Mouse (Mus musculus) ES-E14 (cell line): Measurements from ENCODE around the gene Cyp19a1.

Source experiments
- CHD2 ChIP-seq: IDR thresholded peaks from 2 replicates; pipeline ENCODE4 v1.6.1; 2014; ENCODE audit warnings: mild to moderate bottlenecking, low read depth, low read length, inconsistent platforms
- HCFC1 ChIP-seq: IDR thresholded peaks from 2 replicates; pipeline ENCODE4 v1.6.1; 2012; ENCODE audit warnings: low read length, inconsistent platforms, borderline replicate concordance; ENCODE audit not compliant: insufficient read depth
- MAFK ChIP-seq: IDR thresholded peaks from 2 replicates; pipeline ENCODE4 v1.6.1; 2014; ENCODE audit warnings: mild to moderate bottlenecking, low read depth, low read length, inconsistent platforms; ENCODE audit not compliant: insufficient read depth

- TF ChIP-seq HCFC1 (no peak), MAFK (no peak), CHD2 (no peak)
Measured at GRCm38 (mm10) chr9:54168425-54168824, 99.5 kb downstream of the Cyp19a1 start.
